Mouse (Mus musculus): ENCODE measurements around the gene Elovl3.
A peak's percentile ranks its signal among the peaks of the same experiment; 100 is the strongest.
"Not testable (repeated sequence)": the region's sequence is repeated elsewhere in the genome, so short reads cannot be mapped to it uniquely, and the experiment has no call there.

Gene Elovl3

DNA sequence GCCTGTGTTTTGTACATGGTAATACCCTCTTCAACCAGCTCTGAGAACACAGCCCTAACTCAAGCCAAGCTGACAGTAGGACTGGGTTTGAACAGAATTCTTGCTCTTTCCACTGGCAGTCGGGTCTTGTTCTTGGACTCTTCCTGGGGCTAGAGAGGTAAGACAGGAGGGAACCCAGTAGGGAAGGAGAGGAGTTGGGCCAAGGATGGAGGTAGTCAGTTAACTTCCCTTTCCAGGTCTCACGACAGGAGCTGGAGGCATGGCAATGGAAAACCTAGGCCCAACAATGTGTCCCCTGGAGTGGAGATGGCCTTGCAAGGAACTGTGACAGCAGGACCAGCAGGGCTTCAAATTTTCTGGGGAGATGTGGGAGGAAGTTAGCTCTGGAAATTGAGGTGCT, 8.6 kb downstream of the Elovl3 start:
- H3K4me3 ChIP-seq (replicated peaks; ENCODE audit: low read length): no peak overlapping the region
- no peaks in the 10 kb centered on the region for H3K9me3 ChIP-seq (ENCODE audit: low read length)
- no peaks in the 10 kb centered on the region for H3K36me3 ChIP-seq (ENCODE audit: insufficient read depth, low read length)
- no peak for TF ChIP-seq CTCF (conservative IDR thresholded peaks at IDR 0.05; ENCODE audit: low read length)
- no peak for TF ChIP-seq POU5F1 (IDR thresholded peaks at IDR 0.05; ENCODE audit: borderline replicate concordance, low read length)
- TF ChIP-seq NANOG (IDR thresholded peaks at IDR 0.05; ENCODE audit: borderline replicate concordance, low read length): no peak
- peaks cover 99% of the 10 kb centered on the region for H3K27me3 ChIP-seq (ENCODE audit: insufficient read depth, low read length)
- peaks cover 24% of the 10 kb centered on the region for H3K4me1 ChIP-seq (replicated peaks; ENCODE audit: low read depth, low read length)

- H3K36me3 ChIP-seq (ENCODE audit: insufficient read depth, low read length): no peaks in the 10 kb centered on the region
- H3K9me3 ChIP-seq (ENCODE audit: low read length): no peaks in the 10 kb centered on the region
- no peak for TF ChIP-seq NANOG (IDR thresholded peaks at IDR 0.05; ENCODE audit: borderline replicate concordance, low read length)
- no peak for TF ChIP-seq CTCF (conservative IDR thresholded peaks at IDR 0.05; ENCODE audit: low read length)
- TF ChIP-seq POU5F1 (IDR thresholded peaks at IDR 0.05; ENCODE audit: borderline replicate concordance, low read length): no peak
- no peak overlapping the region for H3K4me3 ChIP-seq (replicated peaks; ENCODE audit: low read length)
- H3K4me1 ChIP-seq (replicated peaks; ENCODE audit: low read depth, low read length): peaks cover 18% of the 10 kb centered on the region
- peaks cover 98% of the 10 kb centered on the region for H3K27me3 ChIP-seq (ENCODE audit: insufficient read depth, low read length)
Measured at GRCm38 (mm10) chr19:46141091-46141490, 9.4 kb downstream of the Elovl3 start.

GRCm38 (mm10) chr19:46147511-46148371, 16.0 kb downstream of the Elovl3 start, which contains the start of gene Pitx3:
TSS of gene Pitx3 (minus strand) at chr19:46148326.
- Histone ChIP-seq H3K9me3 (ENCODE audit: low read length) (no peaks in the 10 kb centered on the region), H3K27me3 (ENCODE audit: insufficient read depth, low read length) (peaks cover 76% of the 10 kb centered on the region), H3K4me1 (replicated peaks; ENCODE audit: low read depth, low read length) (peaks cover 26% of the 10 kb centered on the region), H3K36me3 (ENCODE audit: insufficient read depth, low read length) (no peaks in the 10 kb centered on the region), H3K4me3 (replicated peaks; ENCODE audit: low read length) (peak within 1 kb of the TSS; percentile 90)
- TF ChIP-seq POU5F1 (IDR thresholded peaks at IDR 0.05; ENCODE audit: borderline replicate concordance, low read length): no peak
- TF ChIP-seq CTCF (conservative IDR thresholded peaks at IDR 0.05; ENCODE audit: low read length): no peak
- no peak for TF ChIP-seq NANOG (IDR thresholded peaks at IDR 0.05; ENCODE audit: borderline replicate concordance, low read length)

DNA sequence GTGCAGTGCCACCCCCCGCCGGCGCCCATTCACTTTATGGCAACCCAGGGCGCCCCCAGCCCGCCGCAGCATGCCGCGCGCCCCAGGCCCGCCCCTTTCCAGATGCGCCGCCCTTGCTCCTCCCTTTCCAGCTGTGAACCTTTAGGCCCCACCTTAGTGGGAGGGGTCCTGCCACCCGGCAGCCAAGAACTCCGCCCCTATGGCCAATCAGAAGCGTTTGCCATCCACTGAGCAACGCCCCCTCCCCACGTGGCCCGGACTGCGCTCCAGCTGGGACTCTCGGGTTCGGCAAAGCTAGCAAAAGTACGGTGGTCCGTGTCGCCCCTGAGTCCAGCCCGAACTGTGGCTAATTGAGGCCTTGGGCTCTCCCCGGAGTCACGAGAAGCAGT, 16.7 kb downstream of the Elovl3 start:
- TF ChIP-seq NANOG (IDR thresholded peaks at IDR 0.05; ENCODE audit: borderline replicate concordance, low read length) (no peak), POU5F1 (IDR thresholded peaks at IDR 0.05; ENCODE audit: borderline replicate concordance, low read length) (no peak), CTCF (conservative IDR thresholded peaks at IDR 0.05; ENCODE audit: low read length) (no peak)
- Histone ChIP-seq H3K36me3 (ENCODE audit: insufficient read depth, low read length) (no peaks in the 10 kb centered on the region), H3K4me1 (replicated peaks; ENCODE audit: low read depth, low read length) (peaks cover 32% of the 10 kb centered on the region), H3K4me3 (replicated peaks; ENCODE audit: low read length) (peak overlapping the region; percentile 90), H3K9me3 (ENCODE audit: low read length) (no peaks in the 10 kb centered on the region), H3K27me3 (ENCODE audit: insufficient read depth, low read length) (peaks cover 70% of the 10 kb centered on the region)

- Histone ChIP-seq H3K36me3 (ENCODE audit: insufficient read depth, low read length) (no peaks in the 10 kb centered on the region), H3K4me3 (replicated peaks; ENCODE audit: low read length) (peak overlapping the region; percentile 90), H3K27me3 (ENCODE audit: insufficient read depth, low read length) (peaks cover 62% of the 10 kb centered on the region), H3K9me3 (ENCODE audit: low read length) (no peaks in the 10 kb centered on the region), H3K4me1 (replicated peaks; ENCODE audit: low read depth, low read length) (peaks cover 38% of the 10 kb centered on the region)
- no peak for TF ChIP-seq POU5F1 (IDR thresholded peaks at IDR 0.05; ENCODE audit: borderline replicate concordance, low read length)
- TF ChIP-seq CTCF (conservative IDR thresholded peaks at IDR 0.05; ENCODE audit: low read length): no peak
- TF ChIP-seq NANOG (IDR thresholded peaks at IDR 0.05; ENCODE audit: borderline replicate concordance, low read length): no peak
Measured at GRCm38 (mm10) chr19:46149091-46149490, 17.4 kb downstream of the Elovl3 start.

DNA sequence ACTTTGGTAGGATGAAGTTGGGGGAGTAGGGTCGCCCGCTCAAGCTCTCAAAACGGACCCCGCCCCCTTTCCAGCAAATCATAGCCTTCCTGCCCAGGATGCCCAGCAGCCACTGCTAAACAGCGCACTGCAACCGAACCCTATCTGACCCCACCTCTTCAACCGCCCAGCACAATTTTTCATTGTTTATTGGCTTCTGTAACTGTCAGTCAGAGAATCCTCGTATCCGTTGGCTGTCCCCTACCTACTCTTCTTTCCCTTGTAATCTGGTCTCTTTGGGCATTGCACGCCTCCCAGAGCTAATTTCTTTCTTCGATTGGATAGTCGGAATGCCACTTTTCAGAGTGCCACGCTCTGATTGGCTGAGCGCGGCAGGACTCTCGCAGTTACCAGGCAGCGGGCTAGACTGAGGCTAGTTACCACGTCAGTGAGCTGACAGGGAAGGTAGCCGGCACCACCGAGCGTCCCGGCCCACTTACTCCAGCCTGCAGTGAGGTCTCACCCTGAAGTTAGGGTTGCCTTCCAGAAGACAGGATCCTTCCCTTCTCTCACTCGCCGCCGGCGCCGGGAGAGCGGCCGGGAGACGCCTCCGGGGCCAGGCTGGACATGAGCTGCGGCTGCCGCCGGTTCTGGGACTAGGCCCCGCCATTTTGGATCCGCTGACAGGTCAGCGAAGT, 20.6 kb downstream of the Elovl3 start, which contains the start of gene Gbf1:
Gene Gbf1 (plus strand): TSS at position 383 of the 677 bp plus-strand sequence.
- Histone ChIP-seq H3K4me3 (replicated peaks; ENCODE audit: low read length) (peak within 1 kb of the TSS; percentile 94), H3K4me1 (replicated peaks; ENCODE audit: low read depth, low read length) (peaks cover 33% of the 10 kb centered on the region), H3K36me3 (ENCODE audit: insufficient read depth, low read length) (peaks cover 13% of the 10 kb centered on the region; the same call in 1 of the 2 replicates), H3K27me3 (ENCODE audit: insufficient read depth, low read length) (peaks cover 33% of the 10 kb centered on the region), H3K9me3 (ENCODE audit: low read length) (no peaks in the 10 kb centered on the region)
- TF ChIP-seq CTCF (conservative IDR thresholded peaks at IDR 0.05; ENCODE audit: low read length) (no peak), POU5F1 (IDR thresholded peaks at IDR 0.05; ENCODE audit: borderline replicate concordance, low read length) (no peak), NANOG (IDR thresholded peaks at IDR 0.05; ENCODE audit: borderline replicate concordance, low read length) (no peak)

DNA sequence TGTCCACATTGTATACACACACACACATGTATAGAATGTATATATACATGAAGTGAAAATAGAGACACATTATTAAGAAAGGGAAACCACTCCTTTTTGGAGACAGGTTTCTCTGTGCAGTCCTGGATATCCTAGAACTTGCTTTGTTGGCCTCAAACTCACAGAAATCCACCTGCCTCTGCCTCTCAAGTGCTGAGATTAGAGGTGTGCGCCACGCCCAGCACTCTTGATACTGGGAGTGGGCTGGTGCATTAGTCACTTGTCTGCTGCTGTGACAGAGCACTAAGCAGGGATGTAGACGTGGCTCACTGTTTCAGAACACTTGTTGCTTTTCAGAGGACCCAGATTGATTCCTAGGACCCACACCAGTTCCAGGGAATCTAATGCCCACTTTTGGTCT, 34.3 kb downstream of the Elovl3 start:
- H3K27me3 ChIP-seq (ENCODE audit: insufficient read depth, low read length): no peaks in the 10 kb centered on the region
- no peaks in the 10 kb centered on the region for H3K9me3 ChIP-seq (ENCODE audit: low read length)
- TF ChIP-seq POU5F1 (IDR thresholded peaks at IDR 0.05; ENCODE audit: borderline replicate concordance, low read length): no peak
- no peak for TF ChIP-seq NANOG (IDR thresholded peaks at IDR 0.05; ENCODE audit: borderline replicate concordance, low read length)
- no peak for TF ChIP-seq CTCF (conservative IDR thresholded peaks at IDR 0.05; ENCODE audit: low read length)
- H3K36me3 ChIP-seq (ENCODE audit: insufficient read depth, low read length): peaks cover 38% of the 10 kb centered on the region
- peaks cover 16% of the 10 kb centered on the region for H3K4me1 ChIP-seq (replicated peaks; ENCODE audit: low read depth, low read length)
- H3K4me3 ChIP-seq (replicated peaks; ENCODE audit: low read length): no peak overlapping the region

GRCm38 (mm10) chr19:46167169-46167568, 35.5 kb downstream of the Elovl3 start:
- not testable (repeated sequence) for H3K9me3 ChIP-seq (ENCODE audit: low read length); H3K4me3 ChIP-seq (replicated peaks; ENCODE audit: low read length); H3K27me3 ChIP-seq (ENCODE audit: insufficient read depth, low read length)
- H3K36me3 ChIP-seq (ENCODE audit: insufficient read depth, low read length): peaks cover 49% of the 10 kb centered on the region
- peaks cover 16% of the 10 kb centered on the region for H3K4me1 ChIP-seq (replicated peaks; ENCODE audit: low read depth, low read length)

All from E14TG2a.4 (cell line).